Mouse (Mus musculus): ENCODE measurements around the gene Tyk2.

DNA sequence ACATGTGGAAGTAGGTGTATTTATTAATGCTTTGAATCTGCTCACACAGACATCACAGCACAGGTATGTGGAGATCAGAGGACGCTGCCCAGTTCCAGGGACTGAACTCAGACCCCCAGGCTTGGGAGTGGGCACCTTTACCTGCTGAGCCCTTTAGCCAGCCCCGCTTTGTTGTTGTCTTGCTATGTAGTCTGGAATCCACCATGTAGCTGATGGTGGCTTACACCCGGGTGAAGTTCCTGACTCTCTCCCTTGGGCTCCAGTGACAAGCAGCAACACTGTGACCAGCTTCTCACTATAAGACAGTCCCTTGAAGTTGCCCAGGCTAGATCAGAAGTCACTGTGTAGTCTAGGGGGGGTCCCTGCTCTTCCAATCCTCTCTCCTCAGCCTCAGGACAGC, 13.3 kb upstream of the Tyk2 start:
- TF ChIP-seq CTCF (IDR thresholded peaks at IDR 0.05; ENCODE audit: low read depth) (no peak), EP300 (IDR thresholded peaks at IDR 0.05; ENCODE audit: low read depth) (no peak)

Measured in liver, embryonic 14.5 days (tissue).